Mouse (Mus musculus) kidney, postnatal 0 days (tissue): ENCODE data around the gene Rasal2. TPM values are rescaled to one million over a fixed set of nuclear protein-coding genes. Genes with fewer than 3 reads are reported as not detected.

Source experiments
- ATAC-seq: fragments of 200-750 bp; cut with Nextera tagmentation; replicated peaks from 2 replicates; pipeline ENCODE4 v1.8.0; 2017; ENCODE audit warnings: low read depth, moderate number of reproducible peaks, moderate TSS enrichment, moderate library complexity; ENCODE audit not compliant: low FRiP score
- DNase-seq: peaks from one replicate; pipeline ENCODE4 v3.0.0-alpha.2; 2016; ENCODE audit warnings: low spot score
- H3K27ac ChIP-seq: fragments of 300-500 bp; sonication (generic); 2 replicates; pipeline ENCODE4 v1.5.1; 2014; ENCODE audit warnings: mild to moderate bottlenecking
- H3K27me3 ChIP-seq: fragments of 300-500 bp; sonication (generic); 2 replicates; pipeline ENCODE4 v1.6.1; 2014; ENCODE audit warnings: low read length, mixed read lengths; ENCODE audit not compliant: insufficient read depth
- H3K36me3 ChIP-seq: fragments of 300-500 bp; sonication (generic); 2 replicates; pipeline ENCODE4 v1.6.1; 2014; ENCODE audit warnings: low read length, mixed read lengths; ENCODE audit not compliant: insufficient read depth
- H3K4me1 ChIP-seq: fragments of 300-500 bp; sonication (generic); replicated peaks from 2 replicates; pipeline ENCODE4 v1.6.1; 2014; ENCODE audit warnings: antibody characterized with exemption, low read length, mixed read lengths; ENCODE audit not compliant: insufficient read depth
- H3K4me2 ChIP-seq: fragments of 300-500 bp; sonication (generic); 2 replicates; pipeline ENCODE4 v1.6.1; 2014; ENCODE audit warnings: mild to moderate bottlenecking, low read length, moderate library complexity, mixed read lengths
- H3K4me3 ChIP-seq: fragments of 300-500 bp; sonication (generic); replicated peaks from 2 replicates; pipeline ENCODE4 v1.5.1; 2014; ENCODE audit warnings: low read depth, low read length
- H3K9ac ChIP-seq: fragments of 300-500 bp; sonication (generic); 2 replicates; pipeline ENCODE4 v1.6.1; 2014; ENCODE audit warnings: low read depth, low read length
- H3K9me3 ChIP-seq: fragments of 300-500 bp; sonication (generic); replicated peaks from 2 replicates; pipeline ENCODE4 v1.6.1; 2016; ENCODE audit warnings: low read length, inconsistent platforms, mixed read lengths
- CTCF ChIP-seq: IDR thresholded peaks from 2 replicates; pipeline ENCODE4 v1.5.1; 2016; ENCODE audit warnings: antibody characterized with exemption, low read depth, mild to moderate bottlenecking, moderate library complexity
- WGBS: fragments of 180-500 bp; shearing (Covaris S2); extraction: QIAGEN DNeasy Blood & Tissue Kit; methylation state at CpG from one replicate; pipeline ENCODE4 v1.1.7; 2014; 5-methylcytosine and 5-hydroxymethylcytosine counted together
- polyA plus RNA-seq: library from polyadenylated mRNA; unstranded; fragments of >200 nt; fragmentation: Nextera tagmentation; extraction: Ambion mirVana; gene quantifications from 2 replicates; pipeline ENCODE4 v1.2.1, GENCODE M21; 2015

Gene Rasal2
- polyA plus RNA-seq, 1 experiment from 2014 or later = 7.5 TPM

DNA sequence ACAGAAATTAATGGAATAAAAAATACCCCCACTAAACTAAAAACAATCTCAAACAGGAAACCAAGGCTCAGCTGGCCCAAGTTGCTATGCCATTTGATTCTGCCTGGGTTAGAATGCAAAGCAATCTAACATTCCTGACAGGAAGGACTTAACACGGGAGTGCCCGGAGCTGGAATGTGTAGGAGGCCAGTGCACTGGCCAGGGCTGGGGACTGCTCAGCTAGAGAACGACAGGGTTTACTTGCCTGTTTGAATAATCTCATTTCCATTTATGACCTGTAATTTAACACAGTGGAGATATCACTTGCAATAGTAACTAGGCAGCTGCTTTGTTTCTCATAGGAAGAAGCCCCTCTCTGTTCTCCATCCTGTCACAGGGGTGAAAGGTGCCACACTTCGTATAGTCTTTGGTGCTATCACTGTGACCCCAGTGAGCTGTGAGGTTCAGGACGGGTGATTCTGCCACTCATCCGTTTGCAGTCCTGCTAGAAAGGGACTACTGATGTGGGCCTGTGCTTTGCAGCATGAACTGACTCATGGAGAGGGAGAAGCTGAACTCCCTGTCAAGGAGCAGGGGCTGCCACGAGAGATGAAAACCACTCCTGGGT, 269.0 kb downstream of the Rasal2 start:
- Histone ChIP-seq H3K4me3 (no peak overlapping the region), H3K27me3 (no peaks in the 10 kb centered on the region), H3K9ac (no peak overlapping the region), H3K27ac (no peak overlapping the region), H3K36me3 (0 out of 2 replicates have a peak, but pooled peaks cover 2% of the 10 kb centered on the region), H3K9me3 (no peaks in the 10 kb centered on the region), H3K4me2 (no peak overlapping the region), H3K4me1 (no peaks in the 10 kb centered on the region)
- DNase-seq (peak; percentile 87), ATAC-seq (peak; percentile 77)
- WGBS = 15% methylated on average over 7 of the region's 7 CpGs
- TF ChIP-seq CTCF = no peak

DNA sequence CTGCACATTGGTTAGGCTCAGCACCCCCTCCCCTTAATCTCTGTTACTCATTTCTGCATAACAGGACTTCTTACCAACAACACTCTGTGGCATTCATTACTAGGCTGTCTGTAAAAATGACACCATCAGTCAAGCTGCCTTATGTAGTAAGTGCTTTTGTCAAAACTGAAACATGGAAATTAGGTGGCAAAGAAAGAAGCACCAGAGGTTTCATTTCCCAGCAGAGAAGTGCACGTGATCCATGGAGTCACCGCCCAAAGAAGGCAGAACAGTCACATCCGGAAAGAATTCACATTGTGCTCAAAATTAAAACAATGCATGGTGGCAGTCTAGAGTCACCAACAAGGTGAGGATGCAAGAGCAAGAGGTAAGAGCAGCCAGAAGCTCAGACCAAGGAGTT, 271.4 kb downstream of the Rasal2 start:
- Histone ChIP-seq H3K9ac (no peak overlapping the region), H3K4me2 (no peak overlapping the region), H3K9me3 (no peaks in the 10 kb centered on the region), H3K27ac (no peak overlapping the region), H3K36me3 (0 out of 2 replicates have a peak, but pooled peaks cover 2% of the 10 kb centered on the region), H3K4me1 (no peaks in the 10 kb centered on the region), H3K4me3 (no peak overlapping the region), H3K27me3 (no peaks in the 10 kb centered on the region)
- DNase-seq = no peak
- TF ChIP-seq CTCF = no peak
- no peak for ATAC-seq
- 85% methylated on average over 3 of the region's 3 CpGs for WGBS

DNA sequence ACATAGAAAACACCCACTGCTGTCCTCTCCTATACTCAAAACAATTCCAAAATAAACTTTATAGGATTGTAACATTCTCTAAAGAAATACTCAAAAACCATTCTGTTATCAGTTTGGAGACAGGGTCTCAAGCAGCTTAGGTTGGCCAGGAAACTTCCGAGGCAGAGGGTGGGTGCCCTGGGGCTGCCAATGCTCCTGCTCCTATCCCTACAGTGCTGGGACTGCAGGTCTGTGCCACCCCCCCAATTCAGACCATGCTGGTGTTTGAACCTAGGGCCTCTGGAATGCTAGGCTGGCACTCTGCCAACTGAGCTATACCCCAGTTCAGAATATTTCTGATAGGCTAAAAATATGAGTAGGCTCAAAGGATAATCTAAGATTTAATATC, 274.5 kb downstream of the Rasal2 start:
- Histone ChIP-seq H3K4me3 (no peak overlapping the region), H3K36me3 (0 out of 2 replicates have a peak, but pooled peaks cover 2% of the 10 kb centered on the region), H3K4me2 (no peak overlapping the region), H3K9me3 (no peaks in the 10 kb centered on the region), H3K9ac (no peak overlapping the region), H3K27ac (no peak overlapping the region), H3K27me3 (no peaks in the 10 kb centered on the region), H3K4me1 (no peaks in the 10 kb centered on the region)
- DNase-seq (no peak), ATAC-seq (no peak)
- TF ChIP-seq CTCF = no peak
- 57% methylated on average over 1 of the region's 1 CpGs for WGBS

DNA sequence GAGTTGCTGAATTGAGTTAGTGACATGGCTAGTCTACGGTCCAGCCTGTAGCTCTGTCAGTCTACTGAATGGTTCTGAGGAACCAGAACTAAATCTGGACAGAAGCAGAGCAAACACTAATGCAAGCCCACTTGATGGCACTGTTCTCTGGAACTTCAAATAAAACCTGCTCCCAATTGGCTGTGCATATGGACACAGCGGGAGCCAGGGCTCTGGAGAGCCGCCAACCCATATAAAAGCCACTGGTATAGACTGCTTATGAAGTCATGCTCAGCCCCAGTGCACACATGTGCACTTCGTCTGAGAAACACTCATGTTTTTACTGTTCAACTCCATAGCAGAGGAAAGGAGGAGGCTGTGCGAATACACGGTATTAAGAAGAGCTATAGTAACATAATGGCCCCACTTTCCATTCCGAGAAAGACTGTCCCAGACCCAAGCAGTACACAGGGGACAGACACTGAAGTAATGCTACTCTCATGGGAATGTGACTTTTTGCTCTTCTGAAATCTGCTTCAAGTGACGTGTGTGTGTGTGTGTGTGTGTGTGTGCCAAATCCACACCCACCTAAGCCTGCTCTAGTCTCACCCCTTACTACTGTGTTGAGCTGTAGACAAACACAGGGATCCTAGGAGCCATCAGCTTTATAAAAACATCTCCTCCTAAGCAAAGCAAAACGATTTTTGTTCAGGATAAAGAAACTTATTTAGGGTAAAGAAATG, 275.1 kb downstream of the Rasal2 start:
- no peak; the same call in 1 of the 2 replicates for ATAC-seq
- WGBS = 76% methylated on average over 9 of the region's 9 CpGs
- no peaks in the 10 kb centered on the region for H3K27me3 ChIP-seq
- H3K27ac ChIP-seq = no peak overlapping the region
- DNase-seq = peak; percentile 21
- peak; percentile 38; the same call in 1 of the 2 replicates for TF ChIP-seq CTCF
- 0 out of 2 replicates have a peak, but pooled peaks cover 2% of the 10 kb centered on the region for H3K36me3 ChIP-seq
- H3K4me3 ChIP-seq = no peak overlapping the region
- no peak overlapping the region for H3K9ac ChIP-seq
- H3K4me2 ChIP-seq = no peak overlapping the region
- no peaks in the 10 kb centered on the region for H3K4me1 ChIP-seq
- H3K9me3 ChIP-seq = no peaks in the 10 kb centered on the region

DNA sequence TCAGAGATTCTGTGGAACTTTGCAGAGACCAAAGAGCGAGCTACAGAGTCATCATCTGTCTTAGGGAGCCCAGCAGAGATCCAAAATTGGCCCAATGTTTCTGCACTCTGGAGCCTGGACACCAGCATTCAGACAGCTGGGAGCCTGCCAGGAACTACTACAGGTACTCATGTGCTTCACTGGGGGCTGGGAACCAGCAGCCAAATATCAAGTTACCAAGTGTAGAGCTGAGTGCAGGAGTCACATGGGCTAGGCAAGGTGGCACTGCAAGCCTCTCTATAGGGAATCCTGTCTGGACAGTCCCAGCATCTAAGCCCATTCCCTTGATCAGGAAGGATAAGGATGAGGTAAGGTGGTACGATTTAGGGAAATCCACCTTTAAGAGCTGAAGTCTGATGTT, 284.2 kb downstream of the Rasal2 start:
- DNase-seq = no peak
- no peaks in the 10 kb centered on the region for H3K9me3 ChIP-seq
- no peaks in the 10 kb centered on the region for H3K4me1 ChIP-seq
- H3K9ac ChIP-seq = no peak overlapping the region
- H3K4me2 ChIP-seq = no peak overlapping the region
- whole genome bisulfite sequencing = 89% methylated on average over 2 of the region's 2 CpGs
- no peak for TF ChIP-seq CTCF
- ATAC-seq = no peak
- no peak overlapping the region for H3K4me3 ChIP-seq
- H3K36me3 ChIP-seq = no peaks in the 10 kb centered on the region
- H3K27ac ChIP-seq = no peak overlapping the region
- no peaks in the 10 kb centered on the region for H3K27me3 ChIP-seq

DNA sequence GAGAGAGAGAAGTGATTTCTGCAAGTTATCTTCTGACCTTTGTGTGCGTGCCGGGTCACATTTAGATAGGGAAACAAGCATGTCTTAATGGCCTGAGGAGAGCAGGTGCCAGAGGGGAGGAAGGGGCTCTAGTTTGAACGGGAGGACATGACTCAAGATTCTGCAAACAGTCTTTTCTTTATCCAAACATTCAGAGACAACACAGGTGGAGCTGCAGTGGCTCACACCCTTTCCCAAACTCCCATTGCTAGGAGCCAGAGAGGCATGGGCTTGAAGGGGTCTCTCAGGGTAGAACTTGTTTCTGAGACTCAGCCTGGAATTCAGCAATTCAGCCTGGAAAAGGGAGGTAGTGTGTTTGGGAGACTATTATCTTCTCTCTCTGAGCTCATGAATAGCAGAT, 288.6 kb downstream of the Rasal2 start:
- Histone ChIP-seq H3K4me1 (no peaks in the 10 kb centered on the region), H3K27me3 (no peaks in the 10 kb centered on the region), H3K9me3 (no peaks in the 10 kb centered on the region), H3K36me3 (no peaks in the 10 kb centered on the region), H3K4me3 (no peak overlapping the region), H3K27ac (no peak overlapping the region), H3K9ac (no peak overlapping the region), H3K4me2 (no peak overlapping the region)
- no peak for DNase-seq
- WGBS = 72% methylated on average over 3 of the region's 3 CpGs
- TF ChIP-seq CTCF = no peak
- ATAC-seq = no peak
